Mouse (Mus musculus) kidney, postnatal 10 days (tissue): Measurements from ENCODE around the gene Igf2r.
"Not testable (repeated sequence)": the region's sequence is repeated elsewhere in the genome, so short reads cannot be mapped to it uniquely, and the experiment has no call there.

Experiments
- DNase-seq: peaks from one replicate; pipeline ENCODE4 v3.0.0; 2021; ENCODE audit warnings: mixed read lengths

The Igf2r gene

GRCm38 (mm10) chr17:12714080-12714561 is 55.3 kb downstream of the Igf2r start:
- peak; percentile 38 for DNase-seq

GRCm38 (mm10) chr17:12712993-12713392 is 56.5 kb downstream of the Igf2r start:
- DNase-seq = no peak

GRCm38 (mm10) chr17:12712191-12712590 is 57.3 kb downstream of the Igf2r start:
- DNase-seq = no peak

- DNase-seq = no peak
Measured at GRCm38 (mm10) chr17:12710976-12711375, 58.5 kb downstream of the Igf2r start.

- DNase-seq = no peak
Measured at GRCm38 (mm10) chr17:12710050-12710780, 59.2 kb downstream of the Igf2r start.

GRCm38 (mm10) chr17:12708398-12708797 is 61.1 kb downstream of the Igf2r start:
- DNase-seq = no peak

- DNase-seq = no peak
Measured at GRCm38 (mm10) chr17:12706590-12707049, 62.8 kb downstream of the Igf2r start.

GRCm38 (mm10) chr17:12702901-12703300 is 66.6 kb downstream of the Igf2r start:
- no peak for DNase-seq

- no peak for DNase-seq
Measured at GRCm38 (mm10) chr17:12700373-12700772, 69.1 kb downstream of the Igf2r start.

GRCm38 (mm10) chr17:12691899-12692298 is 77.6 kb downstream of the Igf2r start:
- no peak for DNase-seq

GRCm38 (mm10) chr17:12689537-12689936 is 79.9 kb downstream of the Igf2r start:
- peak; percentile 79 for DNase-seq

GRCm38 (mm10) chr17:12688427-12689110 is 80.9 kb downstream of the Igf2r start:
- DNase-seq = peak; percentile 52

- no peak for DNase-seq
Measured at GRCm38 (mm10) chr17:12684928-12685624, 84.4 kb downstream of the Igf2r start.

GRCm38 (mm10) chr17:12684412-12684811 is 85.1 kb downstream of the Igf2r start:
- peak; percentile 52 for DNase-seq

GRCm38 (mm10) chr17:12683582-12683981 is 85.9 kb downstream of the Igf2r start:
- DNase-seq = no peak

- no peak for DNase-seq
Measured at GRCm38 (mm10) chr17:12678261-12678660, 91.2 kb downstream of the Igf2r start.

- DNase-seq = no peak
Measured at GRCm38 (mm10) chr17:12677139-12677538, 92.3 kb downstream of the Igf2r start.

- DNase-seq = peak; percentile 75
Measured at GRCm38 (mm10) chr17:12675646-12676045, 93.8 kb downstream of the Igf2r start, which contains the start of gene Slc22a1. TSS of gene Slc22a1 (minus strand) at chr17:12675829.

GRCm38 (mm10) chr17:12674980-12675379 is 94.5 kb downstream of the Igf2r start:
- DNase-seq = not testable (repeated sequence)

GRCm38 (mm10) chr17:12673871-12674270 is 95.6 kb downstream of the Igf2r start:
- DNase-seq = peak; percentile 46

- DNase-seq = no peak
Measured at GRCm38 (mm10) chr17:12672285-12672790, 97.1 kb downstream of the Igf2r start.

- peak; percentile 36 for DNase-seq
Measured at GRCm38 (mm10) chr17:12671029-12671605, 98.3 kb downstream of the Igf2r start.

- DNase-seq = peak; percentile 40
Measured at GRCm38 (mm10) chr17:12669363-12669679, 100.1 kb downstream of the Igf2r start.
